Mouse (Mus musculus) adrenal gland, adult 10 weeks (tissue): ENCODE measurements around the gene Olfr285. TPM values are rescaled to one million over a fixed set of nuclear protein-coding genes. Genes with fewer than 3 reads are reported as not detected.

Experiments used
- polyA plus RNA-seq: library from polyadenylated mRNA; stranded (reverse); fragments of 350-450 nt; fragmentation: Illumina TruSeq; extraction: RNeasy Lipid Tissue Mini Kit (QIAGEN cat#74804); gene quantifications from one replicate; pipeline ENCODE4 v1.2.3, GENCODE M21; 2014; ENCODE audit warnings: low read depth, low replicate concordance

Gene Olfr285
- not detected for polyA plus RNA-seq

GRCm38 (mm10) chr15:98317177-98317724 is at the start of gene Olfr285:
TSS of gene Olfr285 (minus strand) at chr15:98317353.

DNA sequence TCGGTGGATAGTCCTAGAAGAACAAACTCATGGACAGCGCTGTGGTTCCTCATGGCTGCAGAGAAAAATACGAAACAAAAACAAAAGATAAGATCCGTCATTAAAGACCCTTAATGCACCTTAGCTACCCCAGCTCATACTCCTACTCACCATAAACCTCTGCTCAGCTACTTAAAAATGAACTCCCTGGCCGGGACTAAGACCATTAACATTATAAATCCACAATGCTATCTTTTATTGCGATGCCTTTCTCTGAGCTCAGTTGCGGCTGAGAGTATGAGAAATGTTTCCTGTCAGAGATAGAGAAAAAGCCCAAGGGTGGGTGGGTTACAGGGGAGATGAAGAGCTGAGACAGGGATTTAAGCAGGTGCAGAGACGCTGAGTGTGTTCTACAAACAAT is 23.7 kb upstream of the Olfr285 start, which contains the start of gene Olfr284:
Gene Olfr284, minus strand, starts transcription at position 101 of the 400 bp plus-strand sequence.

DNA sequence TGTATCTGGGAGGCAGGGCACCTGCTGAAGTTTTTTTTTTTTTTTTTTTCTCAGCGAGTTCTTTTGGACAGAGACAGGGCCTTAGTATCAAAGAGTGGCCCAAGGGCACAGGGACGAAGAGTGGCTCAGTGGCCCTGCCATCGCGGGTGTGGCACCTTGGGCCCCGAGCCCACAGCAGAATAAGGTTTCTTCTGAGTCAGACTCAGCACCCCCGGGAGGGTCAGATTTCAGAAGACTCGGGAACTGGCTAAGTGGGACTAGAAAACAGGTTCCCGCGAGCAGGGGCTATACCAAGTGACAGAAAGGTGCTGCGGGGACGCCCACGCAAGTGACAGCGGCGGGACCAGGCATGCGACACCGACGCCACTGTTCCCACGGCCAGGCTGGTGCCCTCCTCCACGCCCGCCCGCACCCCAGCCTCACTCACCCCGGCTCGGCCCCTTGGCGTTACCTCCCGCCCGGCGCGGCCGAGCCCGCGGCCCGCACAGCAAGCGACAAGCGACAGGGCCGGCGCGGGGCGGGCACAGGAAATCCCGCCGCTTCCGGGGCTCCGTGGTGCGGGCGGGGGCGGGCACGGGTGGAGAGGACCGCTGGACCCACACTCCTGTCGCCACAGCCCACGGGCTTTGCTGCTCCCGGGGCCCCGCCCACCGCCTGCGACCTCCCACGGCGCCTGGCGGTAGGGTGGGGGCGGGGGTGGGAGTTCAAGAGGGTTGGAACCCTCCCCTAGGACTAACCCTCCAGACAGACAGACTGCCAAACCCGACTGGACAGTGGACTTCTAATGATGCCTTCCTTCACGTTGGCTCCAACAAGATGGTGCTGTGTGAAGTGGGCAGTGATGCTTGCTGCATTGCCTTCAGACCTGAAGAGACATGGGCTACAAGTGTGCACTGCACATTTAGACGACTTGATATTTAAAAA is 21.3 kb downstream of the Olfr285 start, which contains the start of gene Zfp641:
Gene Zfp641, minus strand, starts transcription at position 534 of the 924 bp plus-strand sequence.

Other genes with a start within 250 kb of the Olfr285 start
- 11.9 TPM for gene Pfkm, start 224.8 kb downstream of the Olfr285 start, polyA plus RNA-seq
- 36.2 TPM for gene Senp1, start 223.6 kb downstream of the Olfr285 start, polyA plus RNA-seq
- 29.8 TPM for gene Asb8, start 151.7 kb downstream of the Olfr285 start, polyA plus RNA-seq
- not detected for gene Ccdc184, start 150.2 kb downstream of the Olfr285 start, polyA plus RNA-seq
- not detected for gene Olfr288, start 121.8 kb downstream of the Olfr285 start, polyA plus RNA-seq
- gene Gm44579, start 96.4 kb downstream of the Olfr285 start, polyA plus RNA-seq, result not detected
- not detected for gene Olfr287, start 96.3 kb downstream of the Olfr285 start, polyA plus RNA-seq
- gene Olfr286, start 82.9 kb downstream of the Olfr285 start, polyA plus RNA-seq, result not detected
- gene H1fnt, start 60.1 kb downstream of the Olfr285 start, polyA plus RNA-seq, result not detected
- 3.4 TPM for gene Zfp641, start 21.2 kb downstream of the Olfr285 start, polyA plus RNA-seq
- not detected for gene Olfr284, start 23.6 kb upstream of the Olfr285 start, polyA plus RNA-seq
- gene Olfr283, start 63.6 kb upstream of the Olfr285 start, polyA plus RNA-seq, result not detected
- gene Olfr282, start 113.9 kb upstream of the Olfr285 start, polyA plus RNA-seq, result not detected
- not detected for gene Olfr281, start 135.2 kb upstream of the Olfr285 start, polyA plus RNA-seq
- not detected for gene OR5BS1P, start 152.5 kb upstream of the Olfr285 start, polyA plus RNA-seq
- not detected for gene Lalba, start 165.4 kb upstream of the Olfr285 start, polyA plus RNA-seq
- gene Olfr279, start 175.0 kb upstream of the Olfr285 start, polyA plus RNA-seq, result not detected
- gene Kansl2, start 216.9 kb upstream of the Olfr285 start, polyA plus RNA-seq, result 76.7 TPM